Mouse (Mus musculus): ENCODE measurements around the gene Pard3.

Pard3 gene

GRCm38 (mm10) chr8:127302847-127303445 is 239.3 kb downstream of the Pard3 start:
- no peak for DNase-seq

- no peak for DNase-seq
These were observed 243.3 kb downstream of the Pard3 start for GRCm38 (mm10) chr8:127307026-127307425.

GRCm38 (mm10) chr8:127309363-127309762 is 245.7 kb downstream of the Pard3 start:
- DNase-seq = no peak

- DNase-seq = no peak
These were observed 252.1 kb downstream of the Pard3 start for GRCm38 (mm10) chr8:127315811-127316210.

GRCm38 (mm10) chr8:127317914-127318313 is 254.2 kb downstream of the Pard3 start:
- no peak for DNase-seq

GRCm38 (mm10) chr8:127318377-127319159 is 254.9 kb downstream of the Pard3 start:
- no peak for DNase-seq

GRCm38 (mm10) chr8:127320930-127321329 is 257.2 kb downstream of the Pard3 start:
- DNase-seq = no peak

GRCm38 (mm10) chr8:127323583-127324360 is 260.1 kb downstream of the Pard3 start:
- no peak for DNase-seq

GRCm38 (mm10) chr8:127324836-127325570 is 261.3 kb downstream of the Pard3 start:
- DNase-seq = no peak

- no peak for DNase-seq
These were observed 262.1 kb downstream of the Pard3 start for GRCm38 (mm10) chr8:127325749-127326148.

GRCm38 (mm10) chr8:127330258-127331187 is 266.8 kb downstream of the Pard3 start:
- DNase-seq = no peak

GRCm38 (mm10) chr8:127331751-127332150 is 268.1 kb downstream of the Pard3 start:
- peak; percentile 57 for DNase-seq

- no peak for DNase-seq
These were observed 271.5 kb downstream of the Pard3 start for GRCm38 (mm10) chr8:127335216-127335615.

GRCm38 (mm10) chr8:127338183-127338582 is 274.5 kb downstream of the Pard3 start:
- DNase-seq = no peak

- no peak for DNase-seq
These were observed 277.4 kb downstream of the Pard3 start for GRCm38 (mm10) chr8:127341046-127341445.

- DNase-seq = no peak
These were observed 279.4 kb downstream of the Pard3 start for GRCm38 (mm10) chr8:127343115-127343514.

GRCm38 (mm10) chr8:127344421-127344820 is 280.7 kb downstream of the Pard3 start:
- no peak for DNase-seq

- DNase-seq = no peak
These were observed 282.3 kb downstream of the Pard3 start for GRCm38 (mm10) chr8:127345912-127346423.

GRCm38 (mm10) chr8:127347890-127348495 is 284.3 kb downstream of the Pard3 start:
- DNase-seq = no peak

- DNase-seq = no peak
These were observed 298.1 kb downstream of the Pard3 start for GRCm38 (mm10) chr8:127361796-127362195.

- no peak for DNase-seq
These were observed 304.7 kb downstream of the Pard3 start for GRCm38 (mm10) chr8:127368347-127368746.
